Mouse (Mus musculus) C2C12 (cell line): ENCODE data around the gene Fbxw18.

Experiments used
- CEBPB ChIP-seq: IDR thresholded peaks from one replicate; pipeline ENCODE4 v1.6.1; 2011; ENCODE audit warnings: low read depth, mild to moderate bottlenecking, control low read depth, moderate library complexity
- CTCF ChIP-seq: IDR thresholded peaks from one replicate; pipeline ENCODE4 v1.5.1; 2011; ENCODE audit not compliant: control insufficient read depth, insufficient read depth, insufficient read length
- MYOG ChIP-seq: IDR thresholded peaks from one replicate; pipeline ENCODE4 v1.6.1; 2011; ENCODE audit not compliant: control insufficient read depth, insufficient read length; ENCODE audit errors: extremely low read depth

DNA sequence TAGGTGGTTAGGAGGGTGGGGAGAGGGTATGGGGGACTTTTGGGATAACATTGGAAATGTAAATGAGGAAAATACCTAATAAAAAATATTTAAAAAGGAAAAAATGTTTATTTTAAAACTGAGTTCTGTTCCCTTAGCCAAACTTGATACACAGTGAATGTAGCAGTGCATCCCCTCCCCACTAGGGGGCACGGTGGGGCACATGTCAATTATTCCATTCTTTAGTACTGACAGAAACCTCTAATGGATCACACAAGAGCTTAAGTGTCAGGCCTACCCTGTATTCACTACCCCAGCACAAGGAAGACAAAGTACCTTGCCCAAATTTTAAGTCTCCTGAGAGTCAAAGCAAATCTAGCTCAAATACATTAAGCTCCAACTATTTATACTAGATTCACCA is 17.2 kb downstream of the Fbxw18 start:
- TF ChIP-seq MYOG = no peak
- no peak for TF ChIP-seq CTCF
- TF ChIP-seq CEBPB = no peak
